Mouse (Mus musculus) adrenal gland, adult 18-20 months (tissue): ENCODE results near the gene Gm5108. TPM values are rescaled to one million over a fixed set of nuclear protein-coding genes. Genes with fewer than 3 reads are reported as not detected.

Experiments used
- DNase-seq, 2 experiments: peaks; one replicate each; pipeline ENCODE4 v3.0.0; 2021 to 2022; ENCODE audit warnings: low spot score in 2 of 2
- long read RNA-seq, 2 experiments: library from polyadenylated mRNA; stranded (forward); transcript quantifications; one replicate each; pipeline ENCODE4 v2.0.0; 2021
- total RNA-seq, 2 experiments: library from RNA; stranded (reverse); gene quantifications; 1 replicate in 1 of 2; 2 replicates in 1 of 2; pipeline ENCODE4 v1.2.3; 2021

The Gm5108 gene
- not detected for total RNA-seq
- long read RNA-seq, experiment 1, result 0 reads
- long read RNA-seq, experiment 2, result 0 reads

DNA sequence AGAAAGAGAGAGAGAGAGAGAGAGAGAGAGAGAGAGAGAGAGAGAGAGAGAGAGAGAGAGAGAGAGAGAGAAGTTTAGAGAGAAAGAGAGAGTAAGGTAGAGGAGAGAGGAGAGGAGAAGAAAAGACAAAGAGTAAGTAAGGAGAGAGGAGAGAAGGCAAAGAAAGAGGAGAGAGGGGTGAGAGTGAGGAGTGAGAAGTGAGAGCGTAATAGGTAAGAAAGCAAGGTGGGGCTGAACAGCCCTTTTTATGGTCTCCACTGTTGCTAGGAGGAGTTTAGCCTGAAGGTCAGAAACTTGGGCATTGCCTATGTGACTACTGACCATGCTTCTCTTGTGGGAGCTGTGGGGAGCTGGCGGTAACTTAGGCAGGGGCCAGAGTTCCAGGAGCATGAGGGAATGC, at the start of gene Gm5108:
Gm5108 (plus strand) TSS at position 301 of the 400 bp plus-strand sequence.
- no peak for DNase-seq

DNA sequence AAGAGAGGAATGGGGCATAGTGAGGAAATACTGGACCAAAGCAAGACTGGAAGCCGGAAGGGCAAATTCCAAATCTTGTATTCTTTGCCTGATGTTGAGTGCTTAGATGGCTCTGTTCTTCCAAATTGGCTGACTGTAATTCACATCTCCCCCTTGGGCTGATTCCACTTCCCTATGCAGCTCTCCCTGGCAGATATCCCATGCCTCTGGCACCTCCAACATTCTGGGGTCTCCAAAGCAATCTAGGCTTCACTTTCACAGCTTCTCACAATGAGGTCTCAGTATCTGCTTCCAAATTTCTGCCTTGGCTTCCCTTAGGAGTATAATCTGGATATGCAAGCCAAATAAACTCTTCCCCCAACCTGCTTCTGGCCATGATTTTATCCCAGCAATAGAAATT, 42.5 kb upstream of the Gm5108 start:
- no peak for DNase-seq

DNA sequence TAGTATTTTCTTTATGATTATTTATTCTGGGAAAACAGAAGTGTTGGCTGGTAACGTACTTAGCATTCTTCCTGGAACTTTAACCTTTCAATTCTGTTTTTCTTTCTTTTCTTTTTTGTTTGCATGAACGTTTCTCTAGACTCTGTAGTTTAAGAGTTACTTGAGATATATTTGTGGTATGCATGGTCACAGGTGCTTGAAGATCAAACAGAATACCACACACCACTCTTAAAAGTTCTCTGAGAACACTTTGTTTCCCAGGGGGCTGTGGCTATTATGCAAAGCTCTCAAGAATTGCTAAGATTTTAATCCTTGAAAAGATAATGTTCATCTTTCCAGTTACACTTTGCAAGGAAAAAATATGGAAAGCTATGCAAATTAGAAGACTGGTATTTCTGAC, 36.9 kb upstream of the Gm5108 start:
- no peak for DNase-seq

DNA sequence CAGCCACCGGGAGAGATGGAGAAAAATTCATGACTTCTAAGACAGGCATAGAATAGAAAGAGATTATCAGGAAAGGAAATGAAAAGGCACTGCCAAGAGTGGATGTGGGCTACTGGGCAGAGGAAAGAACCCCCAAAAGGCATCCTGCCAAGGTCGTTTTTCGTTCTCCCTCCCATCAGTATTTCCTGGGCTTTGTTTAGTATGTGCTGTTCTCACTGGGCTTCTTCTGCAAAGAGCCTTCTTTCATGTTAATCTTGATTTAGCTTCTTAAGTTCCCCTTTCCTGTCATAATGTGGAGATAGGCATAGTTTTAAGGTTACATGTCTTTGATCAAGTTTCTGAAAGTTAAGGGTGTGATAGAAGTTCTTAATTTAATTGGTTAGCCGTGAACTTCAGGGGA, 10.9 kb upstream of the Gm5108 start:
- DNase-seq, result no peak

DNA sequence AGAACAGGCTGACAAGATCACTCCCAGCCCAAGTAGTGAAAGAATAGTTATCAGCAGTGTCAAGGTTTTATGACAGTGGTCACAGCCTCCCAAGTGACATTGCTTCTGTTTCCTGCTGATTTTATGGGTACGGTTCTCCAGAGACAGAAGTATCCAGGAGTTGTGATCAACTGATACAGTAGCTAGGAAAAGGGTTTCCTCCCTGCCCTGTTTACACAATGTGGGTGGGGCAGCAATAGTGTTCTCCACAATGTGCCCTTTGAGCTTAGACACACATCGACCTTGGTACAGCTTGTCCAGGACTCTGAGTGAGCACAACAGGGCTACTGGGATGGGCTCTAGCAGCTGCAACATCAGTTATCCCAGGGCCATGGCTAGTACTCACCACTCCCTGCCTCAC, 9.8 kb upstream of the Gm5108 start:
- no peak for DNase-seq

DNA sequence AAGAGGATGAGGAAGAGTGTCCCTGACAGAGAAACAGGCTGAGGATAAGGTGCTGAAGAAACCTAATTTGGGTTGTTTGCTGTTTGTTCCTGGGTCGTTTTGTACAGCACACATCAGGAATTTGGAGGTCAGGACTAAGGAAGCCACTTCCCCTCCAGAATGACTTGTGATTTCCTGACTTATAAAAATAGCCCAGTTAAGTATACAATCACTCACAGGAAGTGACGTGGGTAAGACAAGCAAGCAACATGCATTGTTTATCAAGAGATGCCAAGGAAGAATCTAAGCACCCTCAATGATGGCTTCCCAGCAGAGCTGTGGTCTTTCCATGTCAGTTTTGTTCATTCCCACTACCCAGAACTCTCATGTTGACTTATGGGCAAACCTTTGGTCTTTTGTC, 1.7 kb downstream of the Gm5108 start:
- DNase-seq, result no peak

DNA sequence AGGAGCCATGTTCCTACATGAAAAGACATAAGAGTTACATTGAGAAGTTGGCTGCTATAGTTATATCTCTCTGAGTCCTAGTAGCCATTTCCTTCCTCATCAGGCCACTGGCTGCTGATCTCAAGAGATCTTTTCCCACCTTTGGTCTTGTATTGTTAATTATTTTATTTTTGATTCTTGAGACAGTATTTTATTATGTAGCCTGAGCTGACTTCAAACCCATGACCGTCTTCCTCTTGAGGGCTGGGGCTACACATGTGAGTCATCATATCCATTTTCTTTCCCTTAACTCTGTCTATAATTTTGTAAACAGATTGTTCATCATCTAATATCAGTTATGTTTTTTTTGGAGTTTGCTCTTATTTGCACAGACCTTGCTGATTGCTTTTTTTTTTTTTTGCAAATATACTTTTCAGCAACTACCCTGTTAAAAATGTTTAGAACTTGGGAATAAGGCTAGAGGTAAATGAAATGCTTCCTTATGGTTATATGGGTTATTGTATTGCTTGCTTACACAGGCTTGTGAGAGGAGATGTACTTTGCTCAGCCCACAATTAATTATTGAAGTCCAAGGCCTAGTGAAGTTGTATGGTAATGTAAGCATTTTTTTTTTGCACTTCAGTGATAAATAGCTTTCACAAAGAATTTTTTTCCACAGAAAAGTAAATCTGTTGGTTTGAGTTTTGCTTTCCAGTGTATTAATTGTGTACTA, 2.8 kb downstream of the Gm5108 start:
- no peak for DNase-seq

DNA sequence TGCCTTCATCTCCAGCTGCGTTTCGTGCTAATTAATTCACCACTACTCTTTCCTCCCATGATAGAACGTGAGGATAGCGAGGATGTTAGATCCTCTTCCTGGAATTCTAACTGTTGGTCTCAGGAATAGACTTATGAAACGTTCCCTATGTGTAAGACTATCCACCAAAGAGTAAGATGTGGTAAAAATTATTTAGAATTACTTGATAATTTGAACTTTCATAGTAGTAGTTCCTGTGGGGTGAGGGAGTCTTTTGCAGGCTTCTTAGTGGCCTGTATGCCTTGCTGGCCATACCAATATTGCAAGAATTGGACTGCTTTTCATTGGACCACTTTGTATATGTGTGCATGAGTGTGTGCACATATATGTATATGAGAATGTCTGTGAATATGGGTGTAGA, 4.9 kb downstream of the Gm5108 start, which contains the start of gene Gm21905:
Gm21905 (minus strand) TSS at position 101 of the 400 bp plus-strand sequence.
- no peak for DNase-seq

DNA sequence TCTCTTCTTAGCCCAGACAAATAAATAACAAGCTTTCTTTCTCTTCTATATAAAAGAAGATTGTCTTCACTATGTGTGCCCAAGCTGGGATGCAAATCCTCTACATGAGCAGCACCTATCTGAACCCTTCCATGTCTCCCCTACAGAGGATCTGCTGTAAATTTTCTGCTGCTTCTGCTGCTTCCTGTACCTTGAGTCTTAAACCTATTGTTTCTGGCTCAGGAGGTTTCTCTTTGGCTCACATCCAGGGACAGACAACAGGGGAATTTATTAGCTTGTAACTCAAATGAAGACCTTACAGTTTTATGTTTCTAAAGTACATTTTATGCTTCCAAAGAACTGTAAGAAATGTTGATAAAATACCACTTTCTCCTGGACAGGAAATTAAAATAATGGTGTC, 5.5 kb downstream of the Gm5108 start:
- no peak for DNase-seq

DNA sequence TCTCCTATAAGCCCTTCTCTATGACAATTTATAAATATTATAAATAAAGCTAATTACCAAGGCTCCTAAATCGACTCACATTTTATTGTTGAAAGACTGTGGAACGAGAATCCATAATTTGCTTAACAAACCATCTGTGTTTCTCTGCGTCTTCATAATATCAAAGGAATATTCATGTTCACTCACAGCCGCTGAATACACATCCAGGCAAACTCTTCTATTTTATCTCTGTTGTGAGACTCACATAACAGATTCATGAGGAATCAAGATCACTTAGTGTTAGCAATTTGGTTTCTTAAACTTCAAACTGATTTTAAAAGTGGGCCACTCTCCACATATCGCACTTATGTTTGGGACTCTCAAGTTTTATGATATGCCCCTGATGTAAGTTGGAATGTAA, 6.6 kb downstream of the Gm5108 start:
- no peak for DNase-seq

DNA sequence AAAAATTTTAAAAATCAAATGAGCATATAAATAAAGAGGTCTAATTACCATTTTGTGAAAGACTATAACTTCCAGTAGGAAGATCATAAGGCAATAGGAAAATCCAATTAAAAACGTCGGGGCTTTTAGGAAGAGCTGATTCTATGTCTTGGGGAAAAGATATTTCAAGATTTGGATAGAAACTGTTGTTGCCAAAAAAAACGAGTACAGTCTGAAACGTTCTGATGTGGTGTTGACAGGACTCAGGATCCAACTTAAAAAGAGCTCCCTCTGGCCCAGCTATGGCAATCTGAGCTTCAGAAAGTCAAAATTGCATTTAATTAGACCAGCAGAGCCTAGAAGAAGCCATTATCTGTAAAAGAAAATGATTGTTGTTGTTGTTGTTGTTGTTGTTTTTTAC, 12.6 kb downstream of the Gm5108 start:
- DNase-seq, result no peak

DNA sequence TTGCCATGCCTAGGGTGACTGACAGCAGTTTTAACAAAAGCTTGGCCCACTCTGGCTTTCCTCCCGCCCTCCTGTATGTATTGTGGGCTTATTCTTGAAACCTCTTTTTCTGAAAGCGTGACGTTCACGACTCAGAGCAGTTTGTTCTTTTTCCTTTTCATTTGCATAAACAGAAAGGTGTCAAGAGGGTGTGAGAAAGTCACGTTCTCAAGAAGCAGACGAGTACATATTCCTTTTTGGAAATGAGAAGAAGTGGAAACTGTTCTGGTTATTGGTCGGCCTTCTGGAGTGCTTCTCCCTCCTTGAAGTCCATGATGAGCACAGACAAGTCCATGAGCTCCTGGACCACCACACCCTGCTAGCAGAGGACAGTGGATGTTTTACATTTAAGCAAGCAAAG, 14.0 kb downstream of the Gm5108 start:
- no peak for DNase-seq

DNA sequence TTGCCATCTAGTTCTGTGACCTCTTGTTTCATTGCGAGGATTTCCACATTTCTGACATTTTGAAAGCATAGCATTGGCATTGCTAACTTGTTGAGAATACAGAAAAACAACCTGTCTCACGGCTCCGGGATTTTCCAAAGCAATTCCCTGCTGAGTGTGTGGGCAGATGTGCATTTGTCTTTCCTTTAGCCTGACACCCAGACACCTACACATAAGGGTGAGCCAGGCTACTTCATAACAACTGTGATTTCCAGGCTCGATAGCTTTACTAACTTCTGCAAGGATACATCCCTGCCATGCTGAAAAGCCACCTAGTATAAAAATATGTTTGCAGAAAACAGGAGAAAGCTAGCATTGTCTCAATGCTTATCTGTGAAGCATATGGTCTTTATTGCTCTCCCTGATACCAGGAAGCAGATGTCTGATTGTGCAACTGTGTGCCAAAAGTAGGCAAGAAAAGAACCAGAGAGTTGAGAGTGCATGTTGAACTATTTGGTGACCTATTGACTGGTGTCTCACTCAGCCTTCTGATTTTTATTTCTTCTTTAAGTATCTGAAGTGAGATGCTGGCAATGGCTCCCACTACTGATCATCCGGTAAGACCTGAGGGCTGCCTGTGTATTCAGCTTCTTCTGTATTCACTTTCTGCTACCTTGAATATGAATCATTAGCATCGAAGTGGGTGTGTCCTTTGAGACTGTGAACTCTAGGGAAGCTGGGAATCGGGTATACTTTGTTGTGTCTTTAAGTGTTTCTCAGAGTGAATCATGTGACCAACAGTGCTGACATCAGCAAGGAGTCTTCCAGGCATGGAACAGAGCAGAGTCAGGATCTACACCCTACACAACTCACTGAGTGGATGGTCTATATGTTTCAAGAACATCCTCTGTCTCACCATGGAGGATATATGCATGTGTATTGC, 20.5 kb downstream of the Gm5108 start:
- DNase-seq, result no peak

DNA sequence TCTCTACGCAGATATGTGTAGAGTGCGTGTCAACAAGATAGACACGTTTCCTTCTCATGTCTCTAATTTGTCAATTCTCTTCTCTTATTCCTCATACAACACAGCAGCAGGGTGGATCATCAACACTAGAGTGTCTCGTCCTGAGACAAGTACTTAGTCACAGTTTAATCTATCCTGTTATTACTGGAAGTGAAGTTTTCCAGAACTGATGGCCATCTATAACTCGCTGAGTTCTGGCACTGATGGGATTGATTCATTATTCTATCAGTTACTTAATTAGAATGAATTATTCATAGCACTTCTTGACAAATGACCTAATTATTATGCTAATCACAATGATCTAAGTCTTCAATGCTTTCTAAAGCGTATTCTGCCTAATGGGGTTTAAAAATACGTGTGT, 28.1 kb downstream of the Gm5108 start:
- DNase-seq, result no peak

DNA sequence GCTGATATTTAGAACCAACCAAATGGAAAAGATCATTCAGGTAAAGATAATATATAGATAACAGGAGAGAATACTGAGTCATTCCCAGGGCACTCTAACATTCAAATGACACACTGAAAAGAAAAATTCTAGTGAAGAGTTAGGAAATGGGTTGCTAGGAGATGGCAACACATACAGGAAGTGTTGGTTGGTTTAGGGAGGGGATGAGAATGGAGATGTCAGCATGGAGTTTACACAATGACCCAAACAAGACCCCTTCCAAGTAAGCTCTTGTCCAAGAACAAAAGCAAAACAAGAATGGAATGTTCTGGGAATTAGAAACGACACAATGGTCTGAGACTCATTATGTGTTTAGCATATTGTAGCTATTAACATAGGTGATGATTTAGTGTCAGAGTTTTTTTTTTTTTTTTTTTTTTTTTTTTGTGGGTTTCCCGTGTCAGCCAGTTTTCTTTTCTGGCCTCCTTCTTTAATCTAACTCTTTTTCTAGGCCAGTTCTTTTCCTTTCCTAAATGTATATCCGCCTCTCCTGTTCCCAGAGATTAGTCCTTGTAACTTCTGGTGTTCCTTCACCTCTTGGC, 40.6 kb downstream of the Gm5108 start:
- no peak for DNase-seq

DNA sequence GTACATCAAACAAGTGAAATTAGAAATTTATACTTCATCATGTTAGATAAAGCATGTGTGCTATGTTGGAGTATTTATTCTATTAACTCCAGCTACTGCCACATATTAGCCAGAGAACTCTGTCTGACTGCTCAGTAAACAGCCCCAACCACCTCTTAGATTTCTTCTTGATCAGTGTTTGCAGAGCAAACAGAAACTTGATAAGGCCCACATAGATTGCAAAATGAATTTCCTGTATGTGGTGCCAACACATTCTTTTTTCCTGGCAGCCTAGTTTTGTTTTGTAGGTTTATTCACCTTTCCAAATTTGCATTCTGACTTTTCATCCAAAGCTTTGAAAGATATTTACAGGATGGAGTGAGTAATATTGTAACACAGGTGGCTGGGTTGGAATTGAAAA, 49.0 kb downstream of the Gm5108 start:
- no peak for DNase-seq

DNA sequence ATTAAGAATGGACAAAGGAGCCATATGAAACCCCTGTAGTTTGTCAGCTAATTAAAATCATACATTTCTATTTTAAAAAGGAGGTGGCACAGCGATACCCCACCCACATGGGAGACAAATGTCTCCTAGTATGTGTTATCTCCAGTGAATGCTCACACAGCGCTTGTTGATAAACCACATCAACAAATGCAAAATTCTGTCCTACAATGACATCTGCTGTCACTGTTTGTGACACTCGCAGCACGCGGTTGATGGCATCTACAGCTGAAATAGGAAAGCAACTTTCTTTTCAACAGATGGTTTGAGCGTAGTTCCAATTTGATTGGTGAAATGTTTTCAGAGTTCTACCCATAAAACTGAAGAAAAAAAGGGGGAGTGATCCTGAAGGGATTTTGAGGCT, 61.1 kb downstream of the Gm5108 start:
- DNase-seq, result no peak

DNA sequence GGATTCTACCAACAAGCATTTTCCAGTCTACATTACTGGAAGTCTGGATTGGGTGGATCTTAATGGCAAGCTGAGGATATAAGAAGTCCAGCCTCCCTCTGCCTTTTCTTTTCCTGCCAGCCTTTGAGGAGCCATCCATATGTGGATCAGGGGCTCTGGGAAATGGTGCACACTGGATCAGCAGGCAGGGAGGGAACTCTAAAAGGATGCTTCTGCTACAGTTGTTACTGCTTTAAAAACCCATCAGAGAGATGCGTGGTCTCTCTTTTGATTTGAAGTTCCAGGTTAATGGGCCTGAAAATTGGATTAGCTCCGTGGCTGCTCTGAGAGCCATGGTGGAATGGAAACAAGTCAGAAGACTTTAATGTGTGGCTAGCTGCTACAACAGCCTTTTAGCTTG, 62.4 kb downstream of the Gm5108 start:
- DNase-seq, result no peak

DNA sequence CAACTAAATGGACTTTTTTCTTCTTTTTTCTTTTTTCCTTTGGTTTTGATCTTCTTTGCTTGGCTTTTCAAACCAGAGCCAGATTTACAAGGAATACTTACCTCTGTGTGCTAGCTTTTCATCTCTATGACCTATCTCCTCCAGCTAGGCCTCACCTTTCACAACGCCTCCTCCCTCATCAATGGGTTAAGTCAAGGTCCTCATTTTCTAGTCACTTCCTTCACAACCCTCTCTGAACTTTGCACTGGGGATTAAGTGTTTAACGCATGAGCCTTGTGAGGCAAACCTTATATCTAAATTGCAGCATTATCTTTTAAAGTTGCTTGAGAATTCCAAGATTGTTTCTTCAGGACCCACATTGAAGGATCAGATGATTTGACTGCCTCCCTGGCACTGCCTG, 63.0 kb downstream of the Gm5108 start:
- no peak for DNase-seq

DNA sequence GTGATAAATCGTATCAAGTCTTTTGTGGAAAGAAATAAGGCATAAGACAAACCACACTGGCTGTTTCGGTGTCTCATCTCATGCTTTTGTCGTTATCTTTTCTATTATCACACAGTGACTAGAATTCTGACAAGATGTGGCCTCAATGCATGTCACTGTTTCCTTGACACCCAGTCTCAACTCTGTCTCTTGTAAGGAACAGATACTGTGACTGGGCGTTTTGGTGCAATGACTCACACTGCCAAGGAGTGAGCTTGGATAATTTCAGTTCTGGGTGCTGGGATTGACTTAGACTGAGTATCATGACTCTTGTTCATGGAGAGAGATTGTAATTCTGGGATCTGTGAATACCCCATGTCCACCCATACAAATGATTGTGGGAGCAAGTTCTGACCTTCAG, 65.6 kb downstream of the Gm5108 start:
- DNase-seq, result no peak

DNA sequence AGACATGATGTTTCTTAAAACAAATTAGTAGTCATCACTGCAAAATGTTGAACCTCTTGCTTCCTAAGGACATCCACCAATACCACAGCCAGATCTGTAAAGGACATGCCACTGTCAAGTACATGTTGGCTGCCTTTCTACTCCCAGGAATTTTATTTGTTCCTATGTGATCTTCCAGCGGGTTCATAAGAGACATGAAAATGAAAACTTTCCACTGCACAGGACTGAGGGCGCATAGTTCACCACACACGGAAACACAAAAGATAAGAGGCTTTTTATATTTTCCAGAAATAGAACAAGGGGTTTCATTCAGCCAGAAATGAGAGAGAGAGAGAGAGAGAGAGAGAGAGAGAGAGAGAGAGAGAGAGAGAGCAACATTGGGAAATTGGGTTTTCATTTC, 70.1 kb downstream of the Gm5108 start:
- DNase-seq, result no peak

DNA sequence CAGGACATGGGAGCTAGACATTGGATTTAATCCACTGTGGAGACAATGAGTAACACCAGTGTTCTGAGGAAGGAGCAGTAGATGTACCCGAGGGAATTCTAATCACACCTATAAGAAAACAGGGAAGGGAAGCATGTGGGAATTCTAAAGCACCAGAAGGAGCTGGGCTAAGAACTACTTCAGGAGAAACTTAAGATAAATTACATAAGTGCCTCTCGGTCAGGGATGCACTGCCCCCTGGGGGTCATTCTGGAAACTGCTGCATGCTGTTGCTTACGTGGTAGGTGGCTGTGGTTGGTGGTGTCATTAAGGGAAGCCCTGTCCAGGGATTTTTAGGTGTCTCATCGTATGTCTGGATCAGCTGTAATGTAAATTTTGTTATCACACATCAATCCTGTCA, 71.1 kb downstream of the Gm5108 start:
- DNase-seq, result peak; percentile 79 to 83
